Mouse (Mus musculus) lung, postnatal 36 days (tissue): Measurements from ENCODE around the gene Cyp2r1.
"Not testable (repeated sequence)": the region's sequence is repeated elsewhere in the genome, so short reads cannot be mapped to it uniquely, and the experiment has no call there.

Source experiments
- DNase-seq: peaks from one replicate; pipeline ENCODE4 v3.0.0; 2022; ENCODE audit warnings: mixed read lengths

Gene Cyp2r1

GRCm38 (mm10) chr7:114562531-114563241 is at the start of gene Cyp2r1:
Gene Cyp2r1, minus strand, starts transcription at chr7:114562972.
- DNase-seq: peak; percentile 95

DNA sequence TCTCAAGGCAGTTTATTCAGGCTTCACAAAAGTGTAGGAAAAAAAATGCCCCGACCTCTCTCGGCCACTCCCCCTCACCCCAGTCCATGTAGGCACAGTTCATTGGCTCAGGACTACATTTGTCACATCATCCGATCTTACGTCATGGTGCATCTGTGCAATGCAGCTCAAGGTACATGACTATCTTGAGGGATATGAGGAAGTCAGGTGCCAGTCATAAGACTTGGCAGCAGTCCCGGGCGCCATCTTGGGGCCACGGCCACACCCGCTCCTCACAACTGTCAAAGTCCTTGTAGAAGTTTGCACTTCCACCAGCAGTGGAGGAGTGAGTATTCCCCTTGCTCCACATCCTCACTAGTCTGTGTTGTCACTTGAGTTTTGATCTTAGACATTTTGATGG is 31.6 kb upstream of the Cyp2r1 start:
- DNase-seq: not testable (repeated sequence)

- DNase-seq: no peak
Measured at GRCm38 (mm10) chr7:114582441-114582840, 19.7 kb upstream of the Cyp2r1 start.

- DNase-seq: no peak
Measured at GRCm38 (mm10) chr7:114581200-114581599, 18.4 kb upstream of the Cyp2r1 start.

DNA sequence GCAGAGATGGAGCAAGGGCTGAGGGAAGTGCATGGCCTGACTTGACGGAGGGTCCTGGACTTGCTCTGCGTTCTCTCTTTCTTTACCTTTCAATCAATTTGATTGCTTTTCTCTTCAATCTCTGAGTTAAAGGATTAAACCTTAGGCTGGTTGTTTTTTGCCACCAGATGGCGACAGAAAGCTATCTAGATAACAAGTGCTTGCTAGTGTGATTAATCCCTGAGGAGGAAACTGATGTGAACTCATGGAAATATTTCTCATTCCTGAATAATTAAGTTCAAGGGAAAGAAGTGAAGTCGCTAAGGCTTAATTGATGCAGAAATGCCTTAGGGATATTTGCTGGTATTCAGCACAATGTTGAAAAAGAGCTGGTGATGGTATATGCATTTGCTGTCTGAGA is 17.7 kb upstream of the Cyp2r1 start:
- peak; percentile 82 for DNase-seq

DNA sequence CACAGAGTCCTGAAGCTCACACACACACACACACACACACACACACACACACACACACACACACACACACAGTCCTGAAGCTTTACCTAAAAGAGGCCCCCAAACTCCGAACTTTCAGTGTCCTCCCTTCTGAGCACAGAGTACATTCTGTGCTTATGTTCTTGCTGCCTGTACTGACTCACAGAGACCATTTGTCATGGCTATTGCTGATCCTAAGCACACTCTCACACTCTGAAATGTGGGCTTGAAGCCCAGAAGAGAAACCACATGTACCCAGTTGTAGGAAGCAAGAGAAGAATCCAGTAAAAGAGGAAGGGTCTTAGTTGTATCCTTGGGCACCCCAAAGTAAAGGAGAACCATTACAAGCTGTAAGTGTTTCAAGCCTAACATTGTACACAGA is 14.9 kb upstream of the Cyp2r1 start:
- no peak for DNase-seq

GRCm38 (mm10) chr7:114576931-114577330 is 14.2 kb upstream of the Cyp2r1 start:
- no peak for DNase-seq

DNA sequence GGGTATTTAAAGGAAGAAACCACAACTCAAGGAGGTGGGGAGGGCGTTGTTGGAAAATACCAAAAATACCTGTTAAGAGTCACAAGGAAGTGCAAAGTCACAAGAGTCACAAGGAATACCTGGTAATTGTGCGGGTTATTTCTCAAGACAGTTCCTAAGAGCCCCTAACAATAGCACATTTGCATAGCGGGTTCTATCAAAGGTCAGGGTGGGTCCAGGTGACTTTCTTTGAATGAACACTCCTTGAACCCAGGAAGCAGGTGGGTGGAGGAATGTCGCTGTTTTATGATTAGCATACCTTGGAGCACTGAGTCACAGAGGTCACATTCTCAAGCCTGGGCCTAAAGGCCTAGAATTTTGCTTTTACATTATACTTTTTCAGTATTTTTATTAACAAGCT is 11.1 kb upstream of the Cyp2r1 start:
- not testable (repeated sequence) for DNase-seq

- DNase-seq: peak; percentile 56
Measured at GRCm38 (mm10) chr7:114536179-114536578, 26.6 kb downstream of the Cyp2r1 start.

GRCm38 (mm10) chr7:114526245-114526644 is 36.5 kb downstream of the Cyp2r1 start:
- peak; percentile 8 for DNase-seq

DNA sequence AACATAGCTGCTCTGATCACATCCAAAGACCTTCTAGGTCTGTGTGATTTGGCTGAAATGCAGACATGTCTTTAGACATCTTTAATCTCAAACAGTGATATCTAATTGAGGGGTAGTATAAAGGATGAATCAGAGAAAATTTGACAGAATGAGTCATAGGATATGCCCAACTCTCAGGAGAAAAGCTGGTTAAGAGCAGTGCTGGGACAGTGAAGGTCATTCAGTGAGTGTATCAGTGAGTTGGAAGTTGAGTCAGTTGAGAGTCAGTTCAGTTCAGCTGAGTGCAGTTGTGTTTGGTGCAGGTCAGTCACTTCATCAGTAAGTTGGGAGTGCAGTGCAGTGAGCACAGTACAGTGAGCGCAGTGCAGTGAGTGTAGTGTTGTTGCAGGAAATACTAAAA is 42.6 kb downstream of the Cyp2r1 start:
- no peak for DNase-seq

DNA sequence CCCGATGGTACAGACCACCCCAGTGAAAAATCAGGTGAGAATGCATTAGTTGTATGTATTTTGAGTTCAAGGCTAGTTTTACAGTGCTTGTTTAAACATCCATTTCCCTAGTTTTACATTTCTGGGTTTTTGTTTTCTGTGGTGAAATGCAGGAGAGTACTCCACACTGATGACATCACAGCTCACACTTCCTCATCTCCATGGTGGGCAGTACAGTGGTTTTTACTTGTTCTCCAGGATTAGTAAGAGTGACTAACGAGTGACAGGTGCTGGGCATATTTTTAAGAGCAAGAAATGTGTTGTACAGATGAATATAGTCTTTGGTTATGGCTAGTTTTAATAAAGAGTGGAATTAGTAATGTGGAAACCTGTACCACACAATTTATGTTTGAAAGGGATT is 53.9 kb downstream of the Cyp2r1 start:
- no peak for DNase-seq
